15 mouse cellular contexts compared by ENCODE assay signal in the genomic region with DNA sequence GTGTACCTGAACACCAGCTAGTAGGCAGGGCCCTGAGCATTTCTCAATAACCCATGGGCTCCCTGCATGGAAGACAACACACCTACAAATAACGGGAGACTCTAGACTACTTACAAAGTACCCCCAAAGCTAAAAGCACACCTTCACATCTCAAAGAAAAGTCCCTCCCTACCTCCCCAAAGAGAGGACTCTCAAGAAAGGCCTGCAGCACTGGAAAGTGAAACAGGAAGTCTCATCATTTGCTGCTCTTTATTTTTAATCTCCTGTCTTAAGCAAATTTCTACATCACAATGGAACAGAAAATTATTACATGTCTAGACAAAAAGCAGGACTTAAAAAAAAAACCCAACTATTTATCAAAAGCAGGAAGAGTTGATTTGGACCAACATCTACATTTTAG.
"Had no signal": no experiment of that assay in that cellular context is flagged by ENCODE, and none has a peak within 500 bp of the region (broad histone marks: within the 10 kb centered on the region; RNA-seq: fewer than 3 reads in every experiment).

No protein-coding gene starts in this region.

- DNase-seq: kidney, adult 9 months; kidney, postnatal 14 days; kidney, postnatal 4 days; liver, embryonic 13.5 days; lung, adult 2 months; lung, postnatal 14 days; lung, postnatal 4 days; right cerebral cortex, adult 18-20 months; right cerebral cortex, postnatal 14 days; right cerebral cortex, postnatal 4 days; thymus, adult 18-20 months; thymus, postnatal 36 days had no signal

- ATAC-seq: midbrain, embryonic 15.5 days had no signal

- H3K4me1 ChIP-seq: liver, embryonic 13.5 days; neural tube, embryonic 12.5 days; neural tube, embryonic 15.5 days had no signal

- H3K36me3 ChIP-seq: liver, embryonic 13.5 days; midbrain, embryonic 15.5 days; neural tube, embryonic 12.5 days; neural tube, embryonic 15.5 days had no signal

- H3K4me3 ChIP-seq: liver, embryonic 13.5 days; midbrain, embryonic 15.5 days; neural tube, embryonic 12.5 days; neural tube, embryonic 15.5 days had no signal

- H3K27me3 ChIP-seq: liver, embryonic 13.5 days; midbrain, embryonic 15.5 days; neural tube, embryonic 12.5 days; neural tube, embryonic 15.5 days had no signal

- H3K27ac ChIP-seq: liver, embryonic 13.5 days; midbrain, embryonic 15.5 days; neural tube, embryonic 12.5 days; neural tube, embryonic 15.5 days had no signal

- H3K9ac ChIP-seq: liver, embryonic 13.5 days; midbrain, embryonic 15.5 days; neural tube, embryonic 12.5 days; neural tube, embryonic 15.5 days had no signal

- H3K9me3 ChIP-seq: liver, embryonic 13.5 days; midbrain, embryonic 15.5 days; neural tube, embryonic 12.5 days; neural tube, embryonic 15.5 days had no signal
